Mouse (Mus musculus) heart, postnatal 36 days (tissue): ENCODE data around the gene Txn1. TPM values are rescaled to one million over a fixed set of nuclear protein-coding genes. Genes with fewer than 3 reads are reported as not detected.
A peak's percentile ranks its signal among the peaks of the same experiment; 100 is the strongest.

ENCODE experiments used
- DNase-seq, 2 experiments: peaks; one replicate each; pipeline ENCODE4 v3.0.0; 2021 to 2022
- intact Hi-C: fragments of 180-260 bp; cut with DNase I; formaldehyde crosslinking; loops from one replicate; pipeline ENCODE4 v1.15.1; 2025
- total RNA-seq, 2 experiments: library from RNA; stranded (reverse); gene quantifications; 2 replicates each; pipeline ENCODE4 v1.2.3; 2021

Gene Txn1
- total RNA-seq, 2 experiments from 2014 or later, result 121 to 131 TPM

DNA sequence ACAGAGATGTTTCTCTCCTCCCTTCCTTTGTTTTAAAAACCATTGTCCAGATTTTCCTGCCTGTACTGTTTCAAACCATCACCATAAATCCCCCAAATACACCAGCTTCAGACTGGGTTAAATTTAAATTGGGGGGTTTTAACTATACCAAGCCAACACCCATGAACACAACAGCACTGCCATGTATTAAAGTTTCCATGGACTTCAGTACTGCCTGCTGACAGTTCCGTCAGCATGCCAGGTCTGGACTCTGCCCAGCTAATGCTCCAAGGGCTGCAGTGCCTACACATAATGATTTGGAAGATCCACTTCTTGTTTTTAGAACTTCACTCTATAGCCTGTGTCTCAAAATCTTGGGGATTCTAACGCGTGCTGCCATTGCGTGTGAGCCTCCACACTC is 8.7 kb downstream of the Txn1 start:
- intact Hi-C loops, result no loop called here
- DNase-seq, result no peak

DNA sequence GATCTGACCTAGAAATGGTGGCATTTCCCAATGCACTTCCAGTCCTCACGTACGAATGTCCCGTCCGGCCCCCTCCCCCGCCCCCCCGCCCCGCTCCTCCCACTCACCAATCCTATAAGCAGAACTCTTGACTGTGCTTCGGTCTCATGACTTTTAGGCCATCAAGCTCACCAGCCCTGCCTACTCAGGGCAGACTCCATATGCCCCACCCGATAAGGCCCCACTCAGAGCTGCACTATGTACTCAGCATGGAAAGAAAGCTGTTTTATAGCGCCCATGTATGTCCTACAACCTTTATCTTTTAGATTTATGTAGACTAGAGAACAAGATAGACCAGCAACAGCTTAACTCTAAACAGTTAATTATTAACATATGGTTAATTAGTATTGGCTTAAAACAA is 9.2 kb downstream of the Txn1 start:
- intact Hi-C loops, result no loop called here
- no peak for DNase-seq

DNA sequence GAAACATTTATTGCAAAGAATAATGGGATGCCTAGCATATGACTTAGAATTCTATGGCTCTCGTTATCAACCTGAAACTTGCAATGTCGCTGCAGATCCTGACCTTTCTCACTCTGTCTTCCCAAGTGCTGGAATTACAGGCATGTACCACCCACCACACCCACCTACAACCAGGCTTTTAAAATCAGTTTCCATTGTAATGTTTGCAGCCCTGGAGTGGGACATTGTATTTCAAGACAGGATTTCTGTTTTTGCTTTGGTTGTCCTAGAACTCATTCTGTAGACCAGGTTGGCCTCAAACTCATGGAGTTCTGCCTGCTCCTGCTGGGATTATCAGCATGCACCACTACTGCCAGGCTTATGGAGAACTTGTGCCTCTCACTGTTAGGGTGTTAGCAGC is 13.3 kb downstream of the Txn1 start:
- no peak for DNase-seq
- intact Hi-C loops, result no loop called here

DNA sequence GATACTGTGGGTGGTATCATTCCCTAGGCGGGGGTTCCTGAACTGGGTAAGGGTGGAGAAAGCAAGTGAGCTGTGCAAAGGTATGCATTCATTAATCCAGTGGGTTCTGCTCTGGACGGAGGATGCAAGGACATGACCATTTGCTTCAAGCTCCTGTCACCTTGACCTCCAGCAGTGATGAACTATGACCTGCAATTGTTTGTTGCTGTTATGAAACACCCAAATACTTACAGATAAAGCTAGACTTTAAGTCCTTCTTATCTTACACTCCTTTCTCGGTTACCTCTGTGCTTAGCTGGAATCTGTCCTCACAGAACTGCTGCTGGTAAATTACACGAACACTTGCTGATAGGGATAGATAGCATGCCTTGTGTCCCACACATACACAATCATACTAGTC is 15.6 kb downstream of the Txn1 start:
- intact Hi-C loops, result no loop called here
- DNase-seq, result no peak

DNA sequence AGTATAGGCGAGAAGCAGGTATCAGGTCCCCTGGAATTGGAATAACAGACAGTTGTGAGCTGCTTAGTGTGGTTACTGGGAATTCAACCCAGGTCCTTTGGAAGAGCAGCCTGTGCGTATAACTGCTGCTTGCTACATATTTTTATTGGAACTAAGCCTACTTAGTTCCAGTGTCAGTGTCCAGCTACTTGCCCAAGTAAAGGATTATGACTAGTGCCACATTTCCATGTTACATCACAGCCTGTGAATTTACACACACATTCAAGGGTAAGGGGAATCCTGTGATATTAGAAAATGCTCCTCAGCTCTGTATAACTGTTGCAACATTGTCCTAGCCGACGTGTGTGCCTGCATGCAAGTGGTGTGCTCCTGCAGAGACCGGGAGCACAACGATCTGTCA is 18.9 kb downstream of the Txn1 start:
- no peak for DNase-seq
- intact Hi-C loops, result no loop called here

DNA sequence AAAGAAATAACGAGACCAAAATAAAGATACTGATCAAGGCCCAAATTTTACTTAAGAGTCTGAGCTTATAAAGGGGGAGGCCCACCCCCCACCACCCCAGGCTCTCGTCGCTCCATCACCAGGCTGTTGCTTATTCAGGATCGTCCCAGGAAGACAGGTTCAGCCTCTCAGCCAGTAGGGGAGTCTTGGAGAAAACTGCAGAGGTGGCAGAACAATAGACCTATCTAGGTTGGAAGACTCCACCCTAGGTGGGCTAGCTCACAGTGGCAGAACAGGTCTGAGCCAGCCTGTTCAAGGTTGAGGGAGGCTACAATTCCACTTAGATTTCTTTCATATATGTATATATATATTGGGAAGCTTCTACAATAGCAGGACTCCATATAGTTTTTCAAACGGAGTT is 22.0 kb downstream of the Txn1 start:
- intact Hi-C loops, result no loop called here
- DNase-seq, result no peak

DNA sequence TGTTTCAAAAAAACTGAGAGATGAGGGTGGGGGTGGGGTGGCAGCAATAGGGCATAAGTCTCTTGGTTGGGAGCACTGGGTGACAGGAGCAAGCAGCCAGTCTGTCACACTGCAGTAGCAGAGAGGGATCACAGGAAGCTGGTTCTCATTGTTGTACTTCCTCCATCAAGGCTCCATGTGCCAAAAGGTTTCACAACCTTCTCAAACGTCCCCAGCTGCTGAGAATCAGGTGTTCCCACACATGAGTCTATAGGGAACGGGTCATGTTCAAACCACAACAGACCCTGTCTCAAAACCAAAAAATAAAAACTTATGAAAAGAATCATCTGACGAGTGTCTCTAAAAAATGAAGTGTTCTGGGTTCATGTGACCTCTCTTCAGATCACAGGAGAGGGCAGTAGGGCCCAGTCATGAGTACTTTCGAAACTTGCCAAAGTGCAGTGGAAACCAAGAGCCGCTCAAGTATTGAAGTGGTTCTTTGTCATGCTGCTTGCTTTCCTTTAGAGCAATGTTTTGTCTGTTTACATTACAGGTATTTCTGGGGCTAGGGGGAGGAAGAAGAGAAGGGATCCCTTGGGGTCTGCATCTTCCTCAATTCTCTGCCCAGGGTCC is 25.5 kb downstream of the Txn1 start:
- intact Hi-C loops, result no loop called here

DNA sequence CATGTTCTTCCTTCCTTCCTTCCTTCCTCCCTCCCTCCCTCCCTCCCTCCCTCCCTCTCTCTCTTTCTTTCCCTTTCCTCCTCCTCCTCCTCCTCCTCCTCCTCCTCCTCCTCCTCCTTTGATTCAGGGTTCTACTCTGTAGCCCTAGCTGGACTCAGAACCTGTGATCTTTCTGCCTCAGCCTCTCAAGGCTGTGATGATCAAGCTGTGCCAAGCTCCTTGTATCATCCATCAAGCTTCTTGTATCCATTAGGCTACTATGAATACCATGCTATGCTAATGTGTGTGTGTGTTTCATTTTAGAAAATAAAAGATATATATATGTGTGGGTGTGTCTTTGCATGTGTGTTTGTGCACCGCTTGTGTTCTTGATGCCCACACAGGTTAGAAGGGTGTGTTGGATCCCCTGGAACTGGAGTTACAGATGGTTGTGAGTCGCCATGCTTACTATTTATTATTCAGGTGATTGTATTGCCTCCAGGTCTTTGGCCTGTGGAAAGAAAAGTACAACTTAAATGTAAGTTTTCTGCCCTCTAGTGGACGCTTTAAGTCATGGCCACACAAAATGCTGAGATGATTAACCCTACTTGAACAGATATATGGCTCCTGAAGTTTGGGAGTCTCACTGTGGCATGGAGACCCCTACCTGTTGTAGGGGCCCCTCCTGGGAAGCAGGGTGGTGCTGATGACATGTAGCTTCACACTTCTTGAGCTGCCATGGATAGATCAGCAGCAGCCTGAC is 28.6 kb downstream of the Txn1 start:
- intact Hi-C loops, result loop anchor here (2.0 to 10.0 kb wide), 4 partner anchors 23 to 555 kb away; no protein-coding TSS in a partner anchor
- DNase-seq, result no peak

More for the DNA sequence above, 25.5 kb downstream of the Txn1 start:
- no peak for DNase-seq

DNA sequence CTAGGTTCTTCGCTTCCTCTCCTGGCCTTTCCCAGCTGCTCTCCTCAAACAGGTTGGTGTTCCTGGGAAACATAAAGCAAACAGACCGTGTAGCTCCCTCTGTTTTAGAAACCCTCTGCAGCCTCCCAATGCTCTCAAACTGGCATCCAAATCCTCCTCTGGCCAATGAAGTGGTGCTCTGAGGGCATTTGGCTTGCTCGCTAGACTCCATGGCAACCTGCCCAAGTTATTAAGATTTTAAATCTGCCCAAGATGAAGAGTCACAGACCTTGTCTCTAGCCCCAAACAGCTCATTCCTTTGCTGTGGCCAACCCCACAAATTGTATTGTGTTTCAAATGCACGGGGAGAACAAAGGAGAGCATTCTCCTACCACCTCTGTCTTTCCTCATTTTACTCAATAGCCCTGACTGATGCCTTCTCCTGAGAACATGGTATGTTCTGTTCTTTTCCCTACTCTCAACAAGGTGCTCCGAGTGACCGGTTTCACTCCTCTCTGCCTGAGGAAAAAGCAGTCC is 31.6 kb downstream of the Txn1 start:
- no peak for DNase-seq
- intact Hi-C loops, result loop anchor here (5.0 to 10.0 kb wide), 3 partner anchors 330 to 552 kb away; no protein-coding TSS in a partner anchor

DNA sequence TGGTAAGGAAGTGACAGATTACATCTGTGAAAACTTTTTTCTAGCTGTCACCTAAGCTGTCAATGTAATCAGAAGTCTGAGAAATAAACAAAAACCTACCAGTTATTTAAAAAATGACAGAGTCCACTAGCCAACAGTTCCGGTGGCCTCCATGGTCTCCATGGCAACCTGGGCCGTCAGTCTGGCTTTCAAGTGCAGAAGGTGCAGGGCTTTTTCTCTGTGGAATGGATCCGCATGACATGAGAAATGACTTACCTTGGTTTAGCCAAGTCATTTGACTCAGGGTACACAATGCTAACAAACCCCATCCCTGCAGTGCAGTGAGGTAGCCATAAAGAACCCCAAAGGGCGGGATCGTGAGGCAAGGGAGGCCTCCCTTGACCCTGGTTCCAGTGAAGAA is 34.0 kb downstream of the Txn1 start:
- DNase-seq, result no peak
- intact Hi-C loops, result loop anchor here (10.0 kb wide), 1 partner anchor 333 kb away; no protein-coding TSS in a partner anchor

DNA sequence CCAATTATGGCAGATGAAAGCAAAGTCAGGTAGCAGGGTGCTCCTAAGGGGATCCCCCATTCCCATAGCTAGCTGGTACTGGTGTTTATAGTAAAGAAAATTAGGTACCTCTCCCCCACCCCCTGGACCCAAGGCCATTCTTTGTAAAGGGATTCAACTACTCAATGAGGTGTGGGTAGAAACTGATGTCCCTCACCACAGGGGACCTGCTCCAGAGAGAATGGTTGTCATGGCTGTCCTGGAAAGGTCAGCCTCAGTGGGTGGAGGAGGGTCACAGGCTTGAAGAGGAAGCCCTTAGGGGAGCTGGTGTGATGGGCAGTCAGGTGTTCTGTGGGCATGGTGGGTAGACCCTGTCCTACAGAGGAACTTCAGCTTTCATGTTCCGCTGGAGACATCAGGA is 35.7 kb downstream of the Txn1 start:
- intact Hi-C loops, result loop anchor here (10.0 kb wide), 1 partner anchor 334 kb away; no protein-coding TSS in a partner anchor
- DNase-seq, result no peak

DNA sequence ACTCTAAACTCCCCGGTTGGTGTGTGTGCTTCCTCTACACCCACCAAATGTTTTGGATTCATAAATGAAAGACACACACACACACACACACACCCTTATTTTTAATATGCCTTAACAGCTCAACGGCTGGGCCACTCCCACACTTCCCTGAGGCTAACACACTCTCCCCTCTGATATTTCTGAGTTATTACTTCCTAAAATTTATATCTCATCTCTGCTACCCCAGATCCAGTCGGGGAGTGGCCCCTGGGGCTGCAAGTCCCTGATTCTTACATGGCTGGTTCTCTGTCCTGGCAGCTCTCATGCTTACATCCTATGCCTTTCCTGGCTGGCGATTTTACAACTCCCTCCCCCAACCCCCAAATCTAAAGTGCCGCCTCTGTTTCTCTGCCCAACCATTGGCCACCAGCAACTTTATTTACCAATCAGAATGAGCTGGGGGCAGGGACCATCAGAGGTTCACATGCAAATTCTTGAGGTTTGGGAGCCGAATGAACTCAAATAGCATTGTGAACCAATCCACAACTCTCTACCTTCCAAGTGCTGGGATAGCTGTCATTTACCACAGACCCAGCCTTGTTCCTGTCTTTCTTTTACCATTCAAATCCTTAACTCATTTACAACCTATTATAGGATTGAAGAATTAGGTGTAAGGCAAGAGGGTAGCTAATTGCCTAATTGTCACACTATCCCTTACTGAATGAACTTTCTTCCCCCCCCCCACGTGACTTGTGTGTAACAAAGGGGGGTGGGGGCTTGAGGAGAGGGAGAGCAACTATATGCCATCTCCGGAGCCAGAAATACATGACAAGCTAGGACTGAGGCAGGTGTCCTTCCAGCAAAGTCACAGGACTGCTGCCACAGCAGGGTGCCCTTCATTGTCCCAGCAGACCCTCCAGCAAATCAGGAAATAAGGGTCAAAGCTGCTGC is 36.5 kb downstream of the Txn1 start:
- intact Hi-C loops, result loop anchor here (10.0 kb wide), 1 partner anchor 335 kb away; no protein-coding TSS in a partner anchor
- DNase-seq, result no peak

DNA sequence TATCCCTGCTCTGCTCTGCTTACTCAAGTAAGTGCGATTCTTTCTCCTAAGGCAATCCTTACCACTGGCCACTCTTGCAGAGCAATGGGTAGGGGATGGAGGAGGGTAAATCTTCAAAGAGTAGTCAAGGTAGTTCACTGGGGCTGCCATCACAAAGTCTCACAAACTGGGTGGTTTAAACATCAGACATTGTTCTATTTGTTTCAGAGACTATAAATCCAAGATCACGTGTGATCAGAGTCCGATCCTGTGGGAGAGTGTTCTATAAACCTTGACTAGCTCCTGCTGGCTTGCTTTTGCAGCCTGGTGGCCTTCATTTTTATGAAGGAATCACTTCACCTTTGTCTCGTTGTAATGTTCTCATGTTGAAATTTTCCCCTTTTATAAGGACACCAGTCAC is 39.5 kb downstream of the Txn1 start:
- intact Hi-C loops, result no loop called here
- DNase-seq, result no peak

DNA sequence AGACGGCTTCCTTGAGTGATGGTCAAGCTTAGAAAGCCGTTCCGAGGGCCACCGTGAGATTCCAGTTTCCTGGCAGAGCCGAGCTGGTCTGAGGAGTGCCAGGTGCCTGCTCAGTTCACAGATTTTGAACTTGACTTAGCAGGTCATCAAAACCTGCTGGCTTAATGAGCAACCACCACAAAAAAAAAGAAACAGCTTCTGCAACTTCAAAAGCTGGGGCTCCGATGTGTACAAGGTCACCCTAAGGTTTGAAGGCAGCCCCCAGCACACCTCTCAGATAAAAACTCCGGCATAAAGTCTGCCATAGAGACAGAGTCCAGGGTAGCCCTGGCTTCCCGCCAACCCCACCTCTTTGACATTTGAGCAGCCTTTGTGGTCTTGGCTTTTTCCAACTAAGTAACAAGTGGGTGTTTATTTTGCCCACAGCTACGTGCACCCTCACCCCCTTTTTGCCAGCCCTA is 40.0 kb downstream of the Txn1 start, which contains the start of gene D630039A03Rik:
Gene D630039A03Rik, minus strand, starts transcription at position 97 of the 461 bp plus-strand sequence.
- DNase-seq, result no peak
- intact Hi-C loops, result no loop called here

DNA sequence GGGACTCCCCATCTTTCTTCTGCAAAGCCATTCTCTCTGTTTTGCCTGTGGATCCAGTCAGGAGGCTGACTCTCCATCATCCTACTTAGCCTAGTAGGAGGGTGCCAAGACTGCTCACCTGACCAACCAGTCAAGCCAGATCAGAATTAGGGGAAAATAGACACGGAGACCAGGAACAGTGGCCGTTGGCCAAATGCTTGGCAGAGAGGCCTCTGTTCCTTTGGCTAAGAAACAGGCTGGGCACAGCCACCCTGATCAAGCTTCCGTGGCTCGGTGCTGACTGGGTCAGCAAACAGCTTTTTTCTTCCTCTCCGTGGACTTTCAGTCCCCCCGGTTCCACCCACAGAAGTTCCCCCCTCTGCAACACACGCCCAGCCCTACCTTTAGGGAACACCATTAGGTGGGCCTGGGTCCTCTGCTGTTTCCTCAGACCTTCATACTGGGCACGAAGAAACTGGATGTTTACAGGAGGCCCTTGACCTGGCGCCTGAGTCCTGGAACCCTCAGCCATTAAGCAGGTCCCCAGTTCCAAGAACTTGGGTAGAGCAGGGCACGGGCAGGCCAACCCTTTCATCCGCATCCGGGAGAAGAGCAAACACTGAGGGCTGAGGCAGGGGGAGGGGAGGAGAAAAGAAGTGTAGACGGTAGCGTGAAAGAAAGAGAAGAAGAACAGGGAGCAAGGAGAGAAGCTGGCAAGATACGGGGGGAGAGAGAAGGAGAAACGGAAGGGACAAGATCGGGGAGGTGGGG is 40.8 kb downstream of the Txn1 start:
- intact Hi-C loops, result no loop called here
- peak; percentile 46 to 50 for DNase-seq

DNA sequence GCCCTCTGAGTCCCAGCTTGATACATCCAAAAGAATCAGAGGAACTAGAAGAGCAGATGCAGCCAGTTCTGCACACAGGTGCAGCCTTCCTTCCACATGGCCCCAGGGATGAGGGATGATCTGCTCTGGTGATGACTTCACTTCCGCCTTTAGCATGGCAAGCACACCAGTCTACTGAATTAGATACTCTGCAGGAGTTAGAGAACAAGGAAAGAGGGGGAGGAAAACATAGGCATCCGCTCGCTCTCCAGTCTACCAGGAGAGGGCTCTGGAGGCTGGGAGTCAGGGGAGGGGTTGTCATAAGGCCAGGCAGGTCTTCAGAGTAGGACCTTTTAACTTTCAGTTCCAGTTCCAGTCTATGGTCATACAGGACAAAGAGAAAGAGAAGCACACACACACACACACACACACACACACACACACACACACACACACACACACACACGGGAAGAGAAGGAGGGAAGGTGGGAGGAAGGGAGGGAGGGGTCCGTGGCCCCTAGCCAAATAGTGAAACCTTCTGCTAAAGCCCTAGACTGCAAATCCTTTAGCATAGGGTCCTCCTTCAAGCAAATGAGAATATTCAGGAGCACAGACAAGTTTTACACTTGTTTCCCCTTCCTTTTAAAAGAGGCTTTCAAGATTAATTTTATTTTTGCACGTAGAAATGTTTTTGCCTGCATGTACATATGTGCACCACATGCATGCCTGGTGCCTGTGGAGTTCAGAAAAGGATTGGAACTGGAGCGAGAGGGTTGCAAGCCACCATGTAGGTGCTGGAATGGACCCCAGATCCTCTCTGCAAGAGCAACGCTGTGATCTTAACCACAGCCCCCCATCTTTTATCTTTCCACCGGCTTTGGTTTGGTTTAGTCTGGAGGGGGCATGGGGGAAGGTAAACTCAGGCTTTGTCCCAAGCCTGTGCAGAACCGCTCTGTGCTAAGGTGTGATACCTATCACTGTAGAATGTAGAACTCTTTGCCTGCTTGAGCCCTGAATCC is 41.7 kb downstream of the Txn1 start:
- intact Hi-C loops, result no loop called here
- DNase-seq, result no peak

DNA sequence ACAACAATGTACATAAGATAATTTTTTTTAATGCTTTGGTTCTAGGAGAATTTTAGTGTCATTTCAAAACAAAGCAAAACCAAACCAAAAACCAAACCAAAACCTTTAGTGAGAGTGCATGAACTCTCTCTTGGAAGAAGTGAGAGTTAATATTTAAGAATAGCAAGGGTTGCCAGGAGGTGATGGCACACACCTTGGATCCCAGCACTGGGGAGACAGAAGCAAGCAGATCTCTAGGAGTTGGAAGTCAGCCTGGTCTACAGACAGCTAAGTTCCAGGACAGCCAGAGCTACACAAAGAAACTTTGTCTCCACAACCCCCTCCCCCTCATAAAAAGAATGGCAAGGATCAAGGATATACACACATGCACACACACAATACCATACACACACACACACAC is 43.2 kb downstream of the Txn1 start:
- no peak for DNase-seq
- intact Hi-C loops, result no loop called here

DNA sequence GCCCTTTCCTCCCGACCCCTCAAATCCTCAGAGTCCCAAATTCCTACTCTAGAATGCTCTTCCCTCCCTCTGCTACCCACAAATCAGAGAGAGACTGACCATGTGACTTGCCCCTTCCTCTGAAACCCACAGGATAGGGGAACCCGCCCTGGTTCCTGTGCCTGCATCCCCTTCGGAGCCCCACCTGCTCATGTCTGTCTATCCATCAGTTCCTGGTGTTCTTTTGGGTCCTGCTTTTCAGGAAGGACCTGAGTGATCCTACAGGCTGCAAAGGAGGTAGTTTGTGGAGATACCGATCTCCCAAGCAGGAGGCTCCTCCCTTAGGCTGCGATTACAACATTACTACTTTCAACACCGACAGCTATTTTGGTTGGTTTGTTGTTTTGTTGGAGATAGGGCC is 47.4 kb downstream of the Txn1 start:
- intact Hi-C loops, result loop anchor here (10.0 kb wide), 1 partner anchor 454 kb away; no protein-coding TSS in a partner anchor
- DNase-seq, result no peak

DNA sequence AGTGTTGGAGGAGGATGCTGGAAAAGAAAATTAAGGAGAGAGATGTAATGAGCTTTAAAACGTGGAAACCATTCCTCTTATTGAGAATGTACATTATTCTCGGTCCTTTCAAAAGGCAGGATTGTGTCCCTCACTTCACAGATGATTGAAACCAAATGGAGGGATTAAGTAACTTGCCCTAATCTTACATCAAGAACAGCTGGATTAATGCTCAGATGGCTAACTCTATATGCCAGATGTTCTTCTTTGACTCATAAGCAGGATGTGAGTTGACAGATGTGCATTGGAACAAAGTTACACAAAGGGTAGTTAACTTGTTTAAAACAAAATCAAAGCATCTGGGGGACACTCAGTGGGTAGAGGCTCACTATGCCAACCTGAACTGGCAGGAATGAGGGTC is 49.5 kb downstream of the Txn1 start:
- no peak for DNase-seq
- intact Hi-C loops, result loop anchor here (10.0 kb wide), 1 partner anchor 452 kb away; no protein-coding TSS in a partner anchor
